Mouse (Mus musculus) ES-Bruce4 (cell line): ENCODE data around the gene Heatr1. TPM values are rescaled to one million over a fixed set of nuclear protein-coding genes. Genes with fewer than 3 reads are reported as not detected.

Experiments
- H3K27ac ChIP-seq: 2 replicates; pipeline ENCODE4 v1.5.1; 2012; ENCODE audit warnings: low read length, inconsistent platforms; ENCODE audit not compliant: insufficient read depth
- H3K27me3 ChIP-seq: 2 replicates; pipeline ENCODE4 v1.6.1; 2012; ENCODE audit warnings: mild to moderate bottlenecking, low read length, inconsistent platforms; ENCODE audit not compliant: control insufficient read depth, poor library complexity, insufficient read depth, severe bottlenecking
- H3K36me3 ChIP-seq: 2 replicates; pipeline ENCODE4 v1.6.1; 2012; ENCODE audit warnings: inconsistent platforms, mild to moderate bottlenecking, low read length, moderate library complexity; ENCODE audit not compliant: control insufficient read depth, poor library complexity, insufficient read depth, severe bottlenecking
- H3K4me1 ChIP-seq: one replicate; pipeline ENCODE4 v1.8.1; 2011; ENCODE audit warnings: low read length; ENCODE audit not compliant: control insufficient read depth, insufficient read depth
- H3K4me3 ChIP-seq: 2 replicates; pipeline ENCODE4 v1.5.1; 2011; ENCODE audit warnings: low read depth, mild to moderate bottlenecking, low read length
- H3K9ac ChIP-seq: 2 replicates; pipeline ENCODE4 v1.6.1; 2012; ENCODE audit warnings: low read depth, mild to moderate bottlenecking, inconsistent platforms; ENCODE audit not compliant: poor library complexity, severe bottlenecking
- H3K9me3 ChIP-seq: replicated peaks from 2 replicates; pipeline ENCODE4 v1.6.1; 2012; ENCODE audit warnings: mild to moderate bottlenecking, low read length, inconsistent platforms; ENCODE audit not compliant: control insufficient read depth, poor library complexity, insufficient read depth, severe bottlenecking
- CTCF ChIP-seq: IDR thresholded peaks from one replicate; pipeline ENCODE4 v1.8.1; 2011; ENCODE audit warnings: low read depth, low read length
- EP300 ChIP-seq: IDR thresholded peaks from 2 replicates; pipeline ENCODE4 v1.6.1; 2011; ENCODE audit warnings: low read depth, low read length; ENCODE audit not compliant: insufficient read depth
- POLR2A ChIP-seq: IDR thresholded peaks from one replicate; pipeline ENCODE4 v1.8.1; 2011; ENCODE audit warnings: low read length; ENCODE audit not compliant: insufficient read depth
- polyA plus RNA-seq: library from polyadenylated mRNA; stranded (reverse); fragments of >200 nt; gene quantifications from 2 replicates; pipeline ENCODE4 v1.2.4, GENCODE M21; 2011; ENCODE audit warnings: low read depth; ENCODE audit not compliant: missing spikeins, insufficient read depth, insufficient read length

Heatr1 gene
- polyA plus RNA-seq, 1 experiment = 121 TPM

DNA sequence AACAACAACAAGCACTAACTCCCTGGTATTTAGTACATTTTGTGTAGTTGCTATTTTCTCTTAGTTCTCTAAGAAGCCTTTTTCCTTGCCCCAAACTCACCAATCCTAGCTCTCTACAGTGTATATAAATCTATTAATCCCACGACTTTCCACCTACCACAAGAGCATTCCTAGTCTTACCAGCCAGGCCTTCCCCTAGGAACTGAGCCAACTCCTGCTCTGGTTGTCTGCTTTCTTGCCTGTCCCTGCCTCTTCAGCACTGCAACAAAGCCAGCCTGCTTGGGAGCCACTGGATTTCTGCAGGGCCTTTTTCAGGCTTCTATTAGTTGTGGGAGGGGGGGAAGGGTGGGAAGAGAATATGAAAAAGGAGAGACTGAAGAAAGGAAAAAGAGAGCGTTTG, 90.4 kb downstream of the Heatr1 start:
- no peaks in the 10 kb centered on the region for H3K9me3 ChIP-seq
- no peaks in the 10 kb centered on the region for H3K4me1 ChIP-seq
- H3K27ac ChIP-seq = no peak overlapping the region
- no peak overlapping the region for H3K9ac ChIP-seq
- TF ChIP-seq EP300 (no peak), POLR2A (no peak), CTCF (no peak)
- no peak overlapping the region for H3K4me3 ChIP-seq
- no peaks in the 10 kb centered on the region for H3K27me3 ChIP-seq
- no peaks in the 10 kb centered on the region for H3K36me3 ChIP-seq

DNA sequence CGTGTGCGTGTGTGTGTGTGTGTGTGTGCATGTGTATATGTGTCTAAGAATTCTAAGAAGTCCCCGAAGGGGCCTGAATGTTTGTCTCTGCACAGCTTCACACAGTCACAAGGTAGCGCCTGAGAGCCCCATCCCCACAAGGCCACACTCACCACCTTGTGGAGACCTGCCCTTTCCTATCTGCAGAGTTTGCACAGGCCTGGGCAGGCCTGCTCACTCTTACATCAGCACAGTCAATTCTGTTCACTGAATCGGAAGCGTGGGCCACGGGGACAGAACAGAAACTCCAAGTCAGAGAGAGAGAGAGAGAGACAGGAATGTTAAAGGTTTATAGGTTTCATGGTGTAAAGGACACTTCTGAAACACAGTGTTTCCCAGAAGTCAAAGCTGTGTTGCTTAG, 90.8 kb downstream of the Heatr1 start:
- H3K27me3 ChIP-seq = no peaks in the 10 kb centered on the region
- H3K4me3 ChIP-seq = no peak overlapping the region
- H3K27ac ChIP-seq = no peak overlapping the region
- no peaks in the 10 kb centered on the region for H3K4me1 ChIP-seq
- no peak overlapping the region for H3K9ac ChIP-seq
- TF ChIP-seq CTCF (no peak), POLR2A (no peak), EP300 (no peak)
- H3K9me3 ChIP-seq = no peaks in the 10 kb centered on the region
- no peaks in the 10 kb centered on the region for H3K36me3 ChIP-seq

Other genes starting within 250 kb of the Heatr1 start
- 32.7 and 36.0 TPM in 2 replicates for gene Mtr, start 136.9 kb upstream of the Heatr1 start, polyA plus RNA-seq
- 1.4 and 2.2 TPM in 2 replicates for gene Actn2, start 54.3 kb upstream of the Heatr1 start, polyA plus RNA-seq
- 11.4 and 12.7 TPM in 2 replicates for gene Lgals8, start 69.9 kb downstream of the Heatr1 start, polyA plus RNA-seq
- 0.17 TPM in 1 of 2 replicates, not detected in the other for gene Edaradd, start 125.4 kb downstream of the Heatr1 start, polyA plus RNA-seq
- gene Ero1lb, start 170.8 kb downstream of the Heatr1 start, polyA plus RNA-seq = 6.4 and 7.6 TPM in 2 replicates